Mouse (Mus musculus): ENCODE measurements around the gene Ms4a6c.
"Not testable (repeated sequence)": the region's sequence is repeated elsewhere in the genome, so short reads cannot be mapped to it uniquely, and the experiment has no call there.

GRCm38 (mm10) chr19:11459041-11459440 lies 10.1 kb upstream of the Ms4a6c start:
- TF ChIP-seq CTCF (conservative IDR thresholded peaks at IDR 0.05; ENCODE audit: insufficient read depth, insufficient read length, low read depth, low read length); POLR2A (IDR thresholded peaks at IDR 0.05; ENCODE audit: low read depth, low read length): not testable (repeated sequence)
